Mouse (Mus musculus) testis, adult 2 months (tissue): ENCODE results near the gene Veph1.

Experiments
- CTCF ChIP-seq: fragments of 200-500 bp; IDR thresholded peaks from 2 replicates; pipeline ENCODE4 v1.5.1; 2012; ENCODE audit warnings: low read depth, mild to moderate bottlenecking, inconsistent platforms, low read length, moderate library complexity; ENCODE audit not compliant: control insufficient read depth, insufficient read depth, insufficient replicate concordance
- POLR2A ChIP-seq: fragments of 200-500 bp; IDR thresholded peaks from 2 replicates; pipeline ENCODE4 v1.6.1; 2012; ENCODE audit warnings: low read depth, mild to moderate bottlenecking, inconsistent platforms, low read length, moderate library complexity; ENCODE audit not compliant: control insufficient read depth

- TF ChIP-seq CTCF (no peak), POLR2A (no peak)
Observed at GRCm38 (mm10) chr3:66079886-66080285, 216.8 kb downstream of the Veph1 start.
